Mouse (Mus musculus) liver, embryonic 16.5 days (tissue): Measurements from ENCODE around the gene Prkcb. TPM values are rescaled to one million over a fixed set of nuclear protein-coding genes. Genes with fewer than 3 reads are reported as not detected.

Experiments
- ATAC-seq: fragments of 200-750 bp; cut with Nextera tagmentation; 2 replicates; pipeline ENCODE4 v1.8.0; 2017; ENCODE audit warnings: low read depth, mild to moderate bottlenecking, moderate number of reproducible peaks, moderate library complexity
- H3K27ac ChIP-seq: fragments of 300-500 bp; sonication (generic); 2 replicates; pipeline ENCODE4 v1.5.1; 2014; ENCODE audit warnings: mild to moderate bottlenecking, low read length
- H3K27me3 ChIP-seq: fragments of 300-500 bp; sonication (generic); 2 replicates; pipeline ENCODE4 v1.6.1; 2014; ENCODE audit warnings: low read depth, low read length, mixed read lengths; ENCODE audit not compliant: control insufficient read depth, insufficient read depth
- H3K36me3 ChIP-seq: fragments of 300-500 bp; sonication (generic); 2 replicates; pipeline ENCODE4 v1.6.1; 2014; ENCODE audit warnings: mild to moderate bottlenecking; ENCODE audit not compliant: control insufficient read depth, insufficient read depth
- H3K4me1 ChIP-seq: fragments of 300-500 bp; sonication (generic); 2 replicates; pipeline ENCODE4 v1.6.1; 2014; ENCODE audit warnings: low read depth, low read length, mixed read lengths; ENCODE audit not compliant: control insufficient read depth
- H3K4me2 ChIP-seq: fragments of 300-500 bp; sonication (generic); 2 replicates; pipeline ENCODE4 v1.6.1; 2014; ENCODE audit warnings: low read depth, low read length, mixed read lengths
- H3K4me3 ChIP-seq: fragments of 300-500 bp; sonication (generic); 2 replicates; pipeline ENCODE4 v1.5.1; 2014; ENCODE audit warnings: low read depth, mild to moderate bottlenecking, low read length
- H3K9ac ChIP-seq: fragments of 300-500 bp; sonication (generic); 2 replicates; pipeline ENCODE4 v1.6.1; 2014; ENCODE audit warnings: low read depth, low read length
- H3K9me3 ChIP-seq: fragments of 300-500 bp; sonication (generic); replicated peaks from 2 replicates; pipeline ENCODE4 v1.6.1; 2016; ENCODE audit warnings: low read length; ENCODE audit not compliant: control insufficient read depth
- WGBS: fragments of 180-500 bp; shearing (Covaris S2); extraction: QIAGEN DNeasy Blood & Tissue Kit; methylation state at CpG from one replicate; pipeline ENCODE4 v1.1.7; 2014; ENCODE audit not compliant: insufficient replicate concordance; 5-methylcytosine and 5-hydroxymethylcytosine counted together
- polyA plus RNA-seq: library from polyadenylated mRNA; unstranded; fragments of >200 nt; fragmentation: Nextera tagmentation; extraction: Ambion mirVana; gene quantifications from 2 replicates; pipeline ENCODE4 v1.2.1, GENCODE M21; 2015

Prkcb gene
- polyA plus RNA-seq, 1 experiment from 2014 or later: 4.7 TPM

GRCm38 (mm10) chr7:122249321-122249821 lies 39.2 kb upstream of the Prkcb start:
- no peaks in the 10 kb centered on the region for H3K4me1 ChIP-seq
- 69% methylated on average over 9 of the region's 9 CpGs for WGBS
- ATAC-seq: no peak

GRCm38 (mm10) chr7:122251197-122252011 lies 37.1 kb upstream of the Prkcb start:
- ATAC-seq: peak; percentile 13; the same call in 1 of the 2 replicates
- Histone ChIP-seq H3K9me3 (no peaks in the 10 kb centered on the region), H3K27ac (no peak overlapping the region), H3K4me2 (no peak overlapping the region), H3K27me3 (no peaks in the 10 kb centered on the region), H3K9ac (no peak overlapping the region), H3K36me3 (no peaks in the 10 kb centered on the region), H3K4me3 (no peak overlapping the region), H3K4me1 (no peaks in the 10 kb centered on the region)
- WGBS: 21% methylated on average over 21 of the region's 21 CpGs

More at GRCm38 (mm10) chr7:122249321-122249821, 39.2 kb upstream of the Prkcb start:
- Histone ChIP-seq H3K36me3 (no peaks in the 10 kb centered on the region), H3K4me3 (no peak overlapping the region), H3K4me2 (no peak overlapping the region), H3K27me3 (no peaks in the 10 kb centered on the region), H3K9me3 (no peaks in the 10 kb centered on the region), H3K27ac (no peak overlapping the region), H3K9ac (no peak overlapping the region)

GRCm38 (mm10) chr7:122256722-122257121 lies 31.8 kb upstream of the Prkcb start:
- H3K36me3 ChIP-seq: no peaks in the 10 kb centered on the region
- no peaks in the 10 kb centered on the region for H3K4me1 ChIP-seq
- no peaks in the 10 kb centered on the region for H3K9me3 ChIP-seq
- H3K27me3 ChIP-seq: no peaks in the 10 kb centered on the region
- H3K4me3 ChIP-seq: no peak overlapping the region
- no peak overlapping the region for H3K4me2 ChIP-seq
- H3K9ac ChIP-seq: no peak overlapping the region
- H3K27ac ChIP-seq: no peak overlapping the region; the same call in 1 of the 2 replicates
- 41% methylated on average over 7 of the region's 7 CpGs for WGBS
- ATAC-seq: no peak

GRCm38 (mm10) chr7:122258521-122258920 lies 30.0 kb upstream of the Prkcb start:
- H3K36me3 ChIP-seq: no peaks in the 10 kb centered on the region
- H3K9ac ChIP-seq: no peak overlapping the region
- no peak overlapping the region for H3K4me3 ChIP-seq
- no peaks in the 10 kb centered on the region for H3K27me3 ChIP-seq
- WGBS: 48% methylated on average over 4 of the region's 4 CpGs
- H3K9me3 ChIP-seq: no peaks in the 10 kb centered on the region
- H3K4me1 ChIP-seq: no peaks in the 10 kb centered on the region
- ATAC-seq: no peak
- H3K4me2 ChIP-seq: no peak overlapping the region
- no peak overlapping the region for H3K27ac ChIP-seq

GRCm38 (mm10) chr7:122260055-122260602 lies 28.4 kb upstream of the Prkcb start:
- Histone ChIP-seq H3K4me1 (no peaks in the 10 kb centered on the region), H3K4me2 (no peak overlapping the region), H3K9me3 (no peaks in the 10 kb centered on the region), H3K4me3 (no peak overlapping the region), H3K36me3 (no peaks in the 10 kb centered on the region), H3K27me3 (no peaks in the 10 kb centered on the region), H3K27ac (peak overlapping the region; percentile 52), H3K9ac (no peak overlapping the region)
- 36% methylated on average over 5 of the region's 5 CpGs for WGBS
- no peak for ATAC-seq

GRCm38 (mm10) chr7:122268983-122269486 lies 19.5 kb upstream of the Prkcb start:
- no peak overlapping the region for H3K9ac ChIP-seq
- 50% methylated on average over 4 of the region's 4 CpGs for WGBS
- H3K27me3 ChIP-seq: no peaks in the 10 kb centered on the region
- H3K36me3 ChIP-seq: no peaks in the 10 kb centered on the region
- no peak overlapping the region for H3K4me3 ChIP-seq
- H3K4me1 ChIP-seq: no peaks in the 10 kb centered on the region
- no peak for ATAC-seq
- H3K4me2 ChIP-seq: no peak overlapping the region
- H3K9me3 ChIP-seq: no peaks in the 10 kb centered on the region
- H3K27ac ChIP-seq: no peak overlapping the region

- H3K36me3 ChIP-seq: no peaks in the 10 kb centered on the region
- no peaks in the 10 kb centered on the region for H3K27me3 ChIP-seq
- no peaks in the 10 kb centered on the region for H3K9me3 ChIP-seq
- no peaks in the 10 kb centered on the region for H3K4me1 ChIP-seq
- no peak for ATAC-seq
- no peak overlapping the region for H3K4me3 ChIP-seq
- H3K27ac ChIP-seq: no peak overlapping the region
- no peak overlapping the region for H3K4me2 ChIP-seq
- no peak overlapping the region for H3K9ac ChIP-seq
- 56% methylated on average over 2 of the region's 2 CpGs for WGBS
Measured at GRCm38 (mm10) chr7:122272334-122272733, 16.2 kb upstream of the Prkcb start.

- H3K4me1 ChIP-seq: no peaks in the 10 kb centered on the region
- 70% methylated on average over 9 of the region's 9 CpGs for WGBS
- no peak overlapping the region for H3K9ac ChIP-seq
- no peak overlapping the region for H3K4me2 ChIP-seq
- ATAC-seq: no peak
- H3K9me3 ChIP-seq: no peaks in the 10 kb centered on the region
- no peak overlapping the region for H3K4me3 ChIP-seq
- H3K36me3 ChIP-seq: no peaks in the 10 kb centered on the region
- H3K27me3 ChIP-seq: no peaks in the 10 kb centered on the region
- no peak overlapping the region for H3K27ac ChIP-seq
Measured at GRCm38 (mm10) chr7:122279580-122279979, 9.0 kb upstream of the Prkcb start.

- Histone ChIP-seq H3K27me3 (no peaks in the 10 kb centered on the region), H3K4me3 (no peak overlapping the region), H3K4me1 (no peaks in the 10 kb centered on the region), H3K27ac (no peak overlapping the region), H3K4me2 (no peak overlapping the region), H3K36me3 (no peaks in the 10 kb centered on the region), H3K9me3 (no peaks in the 10 kb centered on the region), H3K9ac (no peak overlapping the region)
- no peak for ATAC-seq
- 20% methylated on average over 2 of the region's 2 CpGs for WGBS
Measured at GRCm38 (mm10) chr7:122280334-122280733, 8.2 kb upstream of the Prkcb start.
